Mouse (Mus musculus) mesoderm, embryonic 11.5 days (tissue): ENCODE measurements around the gene Capg.

Experiments used
- DNase-seq: peaks from one replicate; pipeline ENCODE4 v3.0.0-alpha.2; 2012; ENCODE audit warnings: low read depth, low spot score

Capg gene

DNA sequence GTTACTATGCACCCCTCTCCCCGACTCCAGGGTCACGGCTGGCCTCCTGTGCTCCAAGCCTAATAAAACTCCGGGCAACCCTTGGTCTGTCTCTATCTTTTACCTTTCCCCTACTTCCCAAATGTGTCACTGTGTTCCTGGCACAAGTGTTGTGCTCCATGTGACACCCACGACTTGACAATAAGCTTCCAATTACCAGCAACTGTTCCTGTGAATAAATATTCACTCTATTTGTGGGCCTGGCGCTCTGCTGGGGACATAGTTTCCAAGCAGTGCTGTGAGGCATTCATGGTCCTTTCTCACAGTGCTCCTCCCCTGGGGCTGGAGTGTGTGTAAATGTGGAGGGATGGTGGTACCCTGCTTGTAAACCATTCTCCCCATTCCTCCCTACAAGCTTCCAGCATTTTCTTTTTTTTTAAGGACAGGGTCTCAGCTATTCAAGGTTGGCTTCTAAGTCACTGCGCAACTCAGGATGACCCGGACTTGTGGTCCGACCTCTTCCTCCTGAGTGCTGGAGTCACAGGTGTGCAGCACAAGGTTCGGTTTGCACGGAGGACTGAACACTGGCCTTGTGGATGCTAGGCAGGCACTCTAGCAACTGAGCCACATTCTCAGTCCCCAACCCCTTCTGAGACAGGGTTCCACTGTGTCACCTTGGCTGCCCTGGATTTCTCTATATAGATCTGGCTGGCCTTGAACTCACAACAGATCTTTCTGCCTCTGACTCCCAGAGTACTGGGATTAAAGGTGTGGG is 26.6 kb downstream of the Capg start:
- DNase-seq: no peak

DNA sequence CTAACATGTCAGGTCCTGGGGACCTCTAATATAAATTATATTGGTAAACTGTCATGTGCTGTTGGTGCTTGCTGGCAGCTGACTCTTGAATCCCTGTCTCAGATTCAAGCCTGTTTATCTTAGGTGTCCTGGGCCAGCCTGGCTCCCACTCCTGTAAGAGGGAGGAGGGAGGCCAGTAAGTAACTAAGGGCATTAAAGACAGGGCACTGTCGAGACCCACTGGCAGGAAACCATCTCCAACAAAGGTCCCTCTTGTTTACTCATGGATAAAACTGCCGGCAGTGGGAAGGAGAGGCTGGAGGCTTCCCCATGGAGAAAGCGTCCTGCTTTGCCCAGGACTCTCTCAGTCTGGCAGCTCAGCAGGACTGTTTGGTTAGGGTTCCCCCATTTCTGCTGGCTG is 27.6 kb downstream of the Capg start:
- no peak for DNase-seq

DNA sequence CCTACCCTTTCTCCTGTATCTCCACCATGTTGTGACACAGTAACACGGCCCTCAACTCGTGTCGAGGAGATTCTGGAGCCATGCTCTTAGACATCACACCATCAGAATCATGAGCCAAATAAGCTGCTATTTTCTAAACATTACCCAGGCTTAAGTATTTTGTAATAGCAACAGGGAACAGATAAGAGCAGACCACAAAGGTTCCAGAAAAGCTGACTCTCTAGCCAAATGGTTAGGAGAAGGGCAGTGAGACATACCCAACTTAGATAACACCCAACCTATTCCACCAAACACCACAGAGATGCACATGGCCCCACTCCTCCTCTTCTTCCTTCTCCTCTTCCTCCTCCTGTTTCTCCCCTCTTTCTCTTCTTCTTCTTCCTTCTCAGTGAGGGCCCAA is 31.9 kb downstream of the Capg start:
- no peak for DNase-seq

DNA sequence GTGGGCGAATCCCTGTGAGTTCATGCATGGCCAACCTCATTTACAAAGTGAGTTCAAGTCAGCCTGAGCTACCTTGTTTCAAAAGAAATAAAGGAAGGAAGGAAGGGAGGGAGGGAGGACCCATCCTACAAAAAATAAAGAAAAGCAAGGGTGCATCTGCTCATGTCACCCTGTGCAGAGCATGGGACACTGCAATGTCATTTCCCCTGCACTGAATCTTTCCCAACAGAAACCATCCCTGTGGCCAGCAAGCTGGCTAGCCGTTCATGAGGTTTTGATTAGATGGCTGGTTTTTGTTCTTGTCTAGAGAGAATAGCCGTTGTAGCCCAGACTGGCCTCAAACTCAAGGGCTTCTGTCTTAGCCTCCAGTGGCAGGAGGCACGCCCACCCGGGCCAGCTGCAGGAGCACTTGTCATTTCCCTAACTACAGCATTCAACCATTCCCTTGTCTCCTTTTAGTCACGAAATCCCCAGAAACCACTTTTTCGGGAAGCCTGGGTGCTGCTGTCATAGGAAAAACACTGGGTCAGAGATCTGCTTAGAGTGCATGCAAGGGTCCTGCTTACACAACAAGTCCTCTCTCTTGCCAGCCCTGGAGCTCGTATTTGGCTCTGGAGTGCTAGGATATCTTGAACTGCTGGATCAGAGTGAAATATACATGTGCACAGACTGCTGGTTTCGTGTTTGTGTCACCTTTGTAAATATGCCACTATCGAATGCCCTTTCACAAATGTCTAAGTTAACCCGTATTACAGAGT is 37.6 kb downstream of the Capg start:
- no peak for DNase-seq

DNA sequence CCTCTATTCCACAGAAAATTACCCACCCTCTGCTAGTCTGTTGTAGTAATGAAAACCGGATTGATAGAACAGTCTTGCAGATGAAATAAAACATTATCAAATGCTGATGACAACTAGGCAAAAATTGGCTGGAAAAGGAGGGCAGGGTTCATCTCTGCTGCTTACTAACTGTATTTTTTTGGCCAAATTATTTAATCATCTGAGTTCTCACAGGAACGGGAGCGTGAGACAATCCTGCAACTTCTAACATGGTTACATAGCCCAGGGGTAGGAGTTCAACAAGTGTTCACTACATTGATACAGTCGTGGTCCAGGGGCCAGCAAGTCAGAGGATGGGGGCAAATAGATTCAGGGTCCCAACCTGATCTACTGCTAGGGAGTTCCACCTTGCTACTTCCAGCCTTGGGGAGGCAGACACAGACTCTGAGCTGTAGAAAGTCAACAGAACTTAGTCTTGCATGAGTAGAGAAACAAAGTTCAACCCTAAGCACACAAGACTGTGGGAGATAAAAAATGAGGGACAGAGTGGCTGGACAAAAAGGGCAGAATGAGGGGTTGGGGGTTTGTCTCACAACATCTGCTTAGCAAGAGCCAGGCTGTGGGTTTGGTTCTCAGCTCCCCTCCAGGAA is 39.1 kb downstream of the Capg start:
- no peak for DNase-seq

DNA sequence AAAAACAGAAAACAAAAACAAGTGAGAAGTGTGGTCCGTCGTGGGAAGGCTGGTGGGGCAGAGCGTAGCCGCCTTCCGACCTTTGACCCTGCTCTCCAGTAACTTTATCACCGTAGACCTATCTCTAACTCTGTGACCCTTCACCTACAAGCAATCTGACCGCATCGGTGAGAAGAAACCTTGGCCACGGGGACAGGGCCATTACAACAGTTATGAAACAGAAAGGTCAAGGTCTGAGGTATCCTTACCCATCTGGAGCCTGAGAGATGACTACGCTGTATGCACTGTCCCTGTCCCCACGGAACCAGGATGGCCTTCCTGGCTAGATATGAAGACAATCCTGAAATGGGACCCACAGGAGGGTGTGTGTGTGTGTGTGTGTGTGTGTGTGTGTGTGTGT is 40.0 kb downstream of the Capg start:
- DNase-seq: no peak

DNA sequence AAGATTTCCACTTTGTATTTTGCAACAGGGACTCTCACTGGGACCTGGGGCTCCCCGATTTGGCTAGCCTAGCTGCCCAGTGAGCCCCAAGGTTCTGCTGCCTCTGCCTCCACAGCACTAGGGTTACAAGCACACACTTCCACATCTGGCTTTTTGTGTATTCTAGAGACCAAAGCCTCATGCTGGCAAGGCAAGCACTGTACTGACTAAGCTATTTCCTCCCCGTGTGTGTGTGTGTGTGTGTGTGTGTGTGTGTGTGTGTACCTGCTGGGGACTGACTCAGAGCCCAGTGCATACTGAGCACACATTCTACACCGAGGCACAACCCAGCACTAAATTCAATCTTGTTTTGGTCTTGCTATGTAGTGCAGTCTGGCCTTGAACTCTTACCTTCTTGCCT is 42.5 kb downstream of the Capg start:
- no peak for DNase-seq

DNA sequence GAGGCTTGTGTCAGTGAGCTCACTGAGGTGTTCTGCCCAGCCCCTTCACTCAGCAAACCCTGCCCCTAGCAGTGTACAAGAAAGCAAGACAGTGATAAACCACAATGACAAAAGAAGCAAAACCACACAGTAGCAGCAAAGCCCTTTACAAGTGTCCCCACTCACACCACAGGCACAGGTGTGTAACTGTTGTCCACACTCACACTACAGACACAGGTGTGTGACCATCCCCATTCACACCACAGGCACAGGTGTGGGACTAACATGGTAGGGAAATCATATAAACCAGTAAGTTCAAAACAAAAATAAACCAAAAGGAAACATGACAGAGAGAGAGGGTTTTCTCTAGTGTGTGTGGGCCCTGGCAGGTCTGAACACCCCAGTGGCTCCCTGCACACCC is 44.1 kb downstream of the Capg start:
- DNase-seq: no peak

DNA sequence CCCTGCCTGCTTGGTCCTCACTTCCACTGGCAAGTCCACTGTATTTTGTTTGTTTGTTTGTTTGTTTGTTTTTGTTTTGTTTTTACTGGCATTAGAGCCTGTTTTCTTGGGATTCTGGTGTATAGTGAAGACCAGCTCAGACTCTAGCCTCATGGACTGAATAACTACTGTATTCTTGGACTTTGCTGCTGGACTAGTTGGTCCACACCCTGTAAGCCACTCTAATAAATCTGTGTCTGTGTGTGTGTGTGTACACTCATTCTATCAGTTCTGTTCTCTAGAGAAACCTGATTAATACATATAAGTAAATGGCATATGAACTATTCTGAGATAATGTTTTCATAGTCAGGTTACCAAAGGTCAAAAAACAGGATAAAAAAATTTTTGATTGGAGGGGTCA is 45.9 kb downstream of the Capg start:
- DNase-seq: no peak

DNA sequence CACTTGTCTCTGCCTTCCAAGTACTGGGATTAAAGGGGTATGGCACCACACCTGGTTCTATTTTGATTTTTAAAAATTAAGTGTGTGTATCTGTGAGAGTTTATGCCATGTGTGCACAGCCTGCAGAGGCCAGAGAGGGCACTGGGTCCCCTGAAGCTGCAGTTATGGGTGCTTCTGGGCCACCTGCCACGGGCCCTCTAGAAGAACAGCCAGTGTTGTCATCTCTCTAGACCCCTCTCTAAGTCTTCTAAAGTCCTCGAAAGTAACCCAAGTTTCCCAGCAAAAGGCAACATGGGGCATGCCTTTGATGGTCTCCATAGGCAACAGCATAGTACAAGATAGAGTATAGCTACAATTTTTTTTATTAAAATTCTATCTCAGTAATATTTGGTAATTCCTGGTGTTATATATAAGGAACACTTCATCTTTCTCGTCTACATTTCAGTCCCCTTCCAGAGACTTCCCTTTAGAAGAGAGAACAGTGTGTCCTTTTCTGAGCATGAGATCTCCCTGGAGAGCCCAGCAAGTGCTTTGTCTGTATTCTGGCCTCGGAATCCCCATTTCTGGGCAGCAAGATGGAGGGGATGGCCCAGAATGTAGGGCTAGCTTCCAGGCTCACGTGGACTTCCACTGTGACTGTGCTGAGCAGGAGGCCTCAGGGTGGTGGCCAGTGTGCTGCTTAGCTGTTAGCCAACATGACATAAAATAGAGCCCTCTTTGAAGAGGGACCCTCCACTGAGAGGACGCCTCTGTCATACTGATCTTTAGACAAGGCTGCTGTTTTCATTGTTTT is 49.0 kb downstream of the Capg start:
- no peak for DNase-seq

DNA sequence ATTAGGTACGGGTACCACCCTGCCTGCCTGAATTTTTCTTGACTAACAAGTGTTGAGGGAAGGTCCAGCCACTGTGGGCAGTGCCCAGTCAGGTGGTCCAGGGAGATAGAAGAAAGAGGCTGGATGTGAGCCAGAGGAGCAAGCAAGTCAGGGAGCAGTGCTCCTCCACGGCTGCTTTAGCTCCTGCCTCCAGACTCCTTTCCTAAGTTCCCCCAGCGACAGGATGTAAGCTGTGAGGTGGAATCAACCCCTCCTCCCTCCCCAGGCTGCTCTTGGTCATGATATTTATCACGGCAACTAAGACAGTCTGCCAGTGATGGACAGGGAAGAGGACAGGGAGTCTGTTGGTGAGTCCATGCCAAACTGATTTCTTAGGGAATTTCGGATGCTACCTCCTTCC is 49.7 kb downstream of the Capg start:
- DNase-seq: no peak

DNA sequence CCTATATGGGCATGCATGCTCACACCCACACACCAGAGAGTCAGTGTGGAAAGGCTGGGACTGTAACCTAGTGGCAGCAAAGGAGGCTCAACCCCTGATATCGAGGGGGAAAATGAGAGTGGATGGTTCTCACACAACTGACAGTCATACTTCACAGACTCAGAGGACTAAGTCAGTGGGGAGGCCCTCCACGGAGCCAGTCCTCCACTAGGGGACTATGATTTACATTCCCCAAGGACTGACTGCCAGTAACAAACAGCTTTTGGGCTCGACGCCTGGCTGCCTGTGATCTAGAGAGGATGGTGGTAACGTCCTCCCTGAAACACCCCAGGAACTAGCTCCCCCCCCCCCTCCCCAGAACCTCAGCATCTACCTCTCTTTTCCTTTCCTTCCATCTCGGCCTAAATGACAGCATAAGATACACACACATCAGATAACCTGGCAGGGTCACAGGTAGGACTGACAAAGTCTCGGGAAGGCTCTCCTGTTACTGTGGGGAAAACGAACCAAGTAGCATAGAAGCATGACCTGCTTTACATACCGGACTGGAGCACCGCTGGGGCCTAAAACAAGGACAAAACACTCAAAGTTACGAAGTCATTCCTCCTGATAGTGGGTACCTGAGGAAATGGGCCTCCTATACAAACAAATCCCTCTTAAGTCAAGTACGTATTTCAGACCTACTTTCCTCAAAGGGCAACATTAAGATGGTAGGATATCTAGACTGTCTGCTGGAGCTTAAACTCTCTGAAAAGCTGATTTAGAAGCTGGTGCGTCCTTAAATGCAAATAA is 53.1 kb downstream of the Capg start:
- no peak for DNase-seq

DNA sequence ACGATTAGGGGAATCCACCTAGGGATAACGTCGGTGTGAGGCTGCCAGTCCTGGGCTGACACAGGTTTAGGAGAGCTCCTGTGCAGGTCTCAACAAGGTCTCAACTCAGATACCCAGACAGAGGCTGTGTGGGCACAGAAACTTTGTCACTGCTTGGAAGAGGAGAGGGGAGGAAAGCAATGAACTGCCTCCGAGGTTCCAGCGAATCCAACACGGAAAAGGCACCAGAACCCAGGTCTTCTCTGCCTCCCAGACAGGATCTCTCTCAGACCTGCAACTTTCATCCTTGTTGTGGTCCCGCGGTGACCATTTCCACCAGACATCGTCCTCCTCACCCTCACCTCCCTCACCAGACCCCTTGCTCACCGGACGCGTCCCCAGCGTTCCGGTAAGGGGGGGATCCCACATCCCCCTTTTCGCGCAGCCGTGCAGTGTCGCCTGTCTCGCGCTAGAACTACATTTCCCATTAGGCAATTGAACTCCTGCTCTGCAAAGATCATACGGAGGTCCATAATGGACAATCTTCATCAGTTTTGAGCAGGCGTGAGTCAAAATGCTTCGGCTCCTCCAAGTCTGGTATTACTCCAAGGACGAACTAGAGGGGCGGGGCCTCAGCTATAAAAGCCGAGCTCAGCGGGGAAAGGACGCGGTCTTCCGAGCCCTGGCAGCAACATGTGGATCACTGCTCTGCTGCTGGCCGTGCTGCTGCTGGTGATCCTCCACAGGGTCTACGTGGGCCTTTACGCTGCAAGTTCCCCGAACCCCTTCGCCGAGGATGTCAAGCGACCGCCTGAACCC is 54.0 kb downstream of the Capg start, which contains the start of the genes Elmod3 and Retsat:
Gene Elmod3 (minus strand): TSS at position 458 of the 798 bp plus-strand sequence.
Gene Retsat (plus strand): TSS at position 520 of the 798 bp plus-strand sequence.
- peak; percentile 95 for DNase-seq

DNA sequence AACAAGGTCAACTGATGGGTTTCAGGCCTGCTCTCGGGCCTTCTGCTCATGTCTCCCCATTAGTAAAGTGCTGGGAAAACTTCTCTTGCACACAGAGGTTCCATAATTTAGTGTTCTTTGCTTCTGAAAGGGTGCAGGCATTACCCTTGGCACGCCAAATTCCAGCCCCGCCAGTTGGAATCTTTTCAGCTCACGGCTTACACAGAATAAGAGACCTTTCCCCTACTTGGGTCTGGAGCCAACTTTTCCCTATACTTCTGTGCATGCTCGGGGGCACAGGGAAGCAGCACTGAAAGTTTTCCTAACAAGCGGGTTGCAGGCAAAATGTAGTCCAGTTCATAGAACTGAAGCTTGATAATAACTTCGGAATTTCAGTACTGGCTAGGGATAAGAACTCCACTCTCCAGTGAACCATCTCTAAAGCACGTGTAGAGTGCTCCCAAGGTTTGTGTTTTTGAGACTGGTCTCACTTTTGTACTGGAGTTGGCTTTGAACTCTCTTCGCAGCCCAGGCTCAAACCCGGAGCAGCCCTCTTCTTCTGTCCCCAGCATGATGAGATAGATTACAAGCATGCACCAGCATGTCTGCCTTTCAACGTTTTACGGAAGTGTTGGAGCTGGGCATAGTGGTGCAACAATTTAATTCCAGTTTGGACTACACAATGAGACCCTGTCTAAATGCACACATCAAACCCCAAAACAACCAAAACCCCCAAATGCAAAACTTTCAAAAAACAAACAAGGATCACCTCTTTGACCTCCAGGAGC is 54.8 kb downstream of the Capg start:
- DNase-seq: no peak

DNA sequence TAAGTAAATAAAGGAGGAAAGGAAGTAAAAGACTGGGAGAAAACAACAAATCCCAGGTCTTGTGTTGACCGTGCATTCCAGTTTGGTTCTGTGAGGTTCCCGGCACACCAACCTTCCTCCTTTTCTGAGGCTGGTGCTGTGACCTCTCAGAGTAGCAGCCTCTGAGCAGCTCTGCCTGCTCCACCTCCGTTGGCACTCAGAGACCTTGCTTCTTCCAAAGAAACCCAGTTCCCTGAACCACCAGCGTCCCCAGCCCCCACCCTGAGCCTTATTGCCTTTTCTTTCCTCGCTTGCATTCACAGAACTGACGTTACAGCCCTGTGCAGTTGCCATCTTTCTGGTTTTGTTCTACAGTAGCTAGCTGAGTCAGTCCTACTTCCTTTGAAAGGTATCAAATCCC is 56.0 kb downstream of the Capg start:
- no peak for DNase-seq

DNA sequence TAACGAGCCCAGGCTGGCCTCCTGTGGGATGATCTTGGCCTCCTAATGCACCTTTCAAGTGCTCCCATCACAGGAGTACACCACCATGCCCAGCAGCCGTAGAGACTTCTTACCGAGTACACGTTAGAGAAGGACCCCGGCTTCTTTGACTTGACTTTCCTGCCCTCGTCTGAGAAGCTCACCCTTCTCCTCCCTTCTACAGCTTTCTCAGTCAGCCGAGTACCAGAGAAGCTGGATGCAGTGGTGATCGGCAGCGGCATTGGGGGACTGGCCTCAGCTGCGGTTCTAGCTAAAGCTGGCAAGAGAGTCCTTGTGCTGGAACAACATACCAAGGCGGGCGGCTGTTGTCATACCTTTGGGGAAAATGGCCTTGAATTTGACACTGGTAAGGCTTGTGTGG is 56.6 kb downstream of the Capg start:
- no peak for DNase-seq

DNA sequence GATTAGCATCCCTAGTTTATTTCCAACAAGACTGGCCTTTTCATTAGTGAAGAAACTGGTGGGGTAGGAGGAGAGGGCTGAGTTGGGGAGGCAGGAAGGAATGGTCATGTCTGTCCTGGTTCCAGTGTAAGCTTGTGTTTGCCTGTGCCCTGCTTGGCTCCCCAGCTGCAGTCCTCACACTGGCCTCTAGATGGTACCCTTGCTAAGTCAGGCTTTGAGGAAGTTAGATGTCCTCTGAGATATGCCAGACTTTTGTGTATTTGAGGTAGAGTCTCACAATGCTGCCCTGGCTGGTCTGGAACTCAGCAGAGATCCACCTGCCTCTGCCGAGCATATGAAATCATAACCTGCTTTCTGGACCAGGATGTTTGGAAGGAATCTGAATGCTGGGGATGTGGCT is 57.5 kb downstream of the Capg start:
- DNase-seq: peak; percentile 75

DNA sequence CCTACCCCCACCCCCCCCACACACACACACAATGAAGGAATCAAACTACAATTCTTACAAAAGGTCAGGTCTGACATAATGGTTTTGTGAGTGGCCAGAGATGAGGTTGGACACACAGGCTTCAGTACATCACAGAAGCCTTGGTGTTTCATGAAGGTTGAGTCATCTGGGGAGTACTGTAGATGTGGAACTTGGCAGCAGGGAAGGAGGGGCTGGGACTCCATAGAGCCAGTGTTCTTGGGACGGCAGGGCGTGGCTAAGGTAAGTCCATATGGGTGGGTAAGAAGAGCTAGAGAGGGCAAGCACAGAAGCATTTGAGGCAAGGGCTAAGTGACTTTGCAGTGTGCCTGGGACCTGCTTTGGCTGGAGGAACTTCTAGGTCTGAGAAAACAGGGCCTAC is 59.9 kb downstream of the Capg start:
- DNase-seq: no peak

DNA sequence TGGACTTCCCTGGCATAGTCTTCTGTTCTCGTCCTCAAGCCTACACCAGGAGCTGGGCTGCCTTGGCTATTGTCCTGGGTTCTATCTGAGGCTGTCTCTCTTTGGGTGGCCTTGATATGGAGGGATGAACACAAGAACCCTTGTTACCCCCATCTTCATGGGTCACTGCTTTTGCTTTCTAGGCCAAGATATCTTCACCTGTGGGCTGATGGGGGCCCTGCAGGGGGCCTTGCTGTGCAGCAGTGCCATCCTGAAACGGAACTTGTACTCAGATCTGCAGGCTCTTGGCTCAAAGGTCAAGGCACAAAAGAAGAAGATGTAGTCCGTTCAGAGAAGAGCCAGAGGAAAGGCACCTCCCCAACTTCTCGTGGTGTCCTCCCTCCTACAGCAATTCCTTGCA is 62.9 kb downstream of the Capg start:
- DNase-seq: no peak

DNA sequence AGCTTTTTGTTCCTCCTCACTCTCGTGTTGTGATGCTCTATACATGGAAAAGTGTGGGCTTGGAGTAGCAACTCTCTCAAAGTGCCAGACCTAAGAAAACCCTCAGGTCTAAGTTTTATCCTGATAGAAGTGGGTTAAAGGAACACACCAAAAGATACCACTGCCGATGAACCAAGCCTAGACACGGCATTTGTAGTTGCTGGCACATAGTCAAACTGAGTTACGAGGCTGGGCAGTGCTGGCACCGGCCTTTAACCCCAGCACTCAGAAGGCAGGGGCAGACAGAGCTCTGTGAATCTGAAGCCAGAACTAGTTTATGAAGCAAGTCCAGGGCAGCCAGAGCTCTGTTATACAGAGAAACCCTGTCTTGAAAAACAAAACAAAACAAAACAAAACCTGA is 63.5 kb downstream of the Capg start:
- DNase-seq: no peak
